Mouse (Mus musculus) embryonic facial prominence, embryonic 15.5 days (tissue): ENCODE measurements around the gene Clca4b. TPM values are rescaled to one million over a fixed set of nuclear protein-coding genes. Genes with fewer than 3 reads are reported as not detected.
"Not testable (repeated sequence)": the region's sequence is repeated elsewhere in the genome, so short reads cannot be mapped to it uniquely, and the experiment has no call there.

Experiments used
- ATAC-seq: fragments of 200-750 bp; cut with Nextera tagmentation; 2 replicates; pipeline ENCODE4 v1.8.0; 2017; ENCODE audit warnings: low read depth, moderate TSS enrichment; ENCODE audit not compliant: insufficient number of reproducible peaks, low FRiP score, low TSS enrichment
- H3K27ac ChIP-seq: fragments of 300-500 bp; sonication (generic); replicated peaks from 2 replicates; pipeline ENCODE4 v1.5.1; 2015; ENCODE audit warnings: mild to moderate bottlenecking, inconsistent platforms
- H3K27me3 ChIP-seq: fragments of 300-500 bp; sonication (generic); 2 replicates; pipeline ENCODE4 v1.6.1; 2015; ENCODE audit warnings: inconsistent platforms
- H3K36me3 ChIP-seq: fragments of 300-500 bp; sonication (generic); 2 replicates; pipeline ENCODE4 v1.6.1; 2015; ENCODE audit warnings: mild to moderate bottlenecking, inconsistent platforms
- H3K4me1 ChIP-seq: fragments of 300-500 bp; sonication (generic); 2 replicates; pipeline ENCODE4 v1.6.1; 2015; ENCODE audit warnings: inconsistent platforms
- H3K4me2 ChIP-seq: fragments of 300-500 bp; sonication (generic); replicated peaks from 2 replicates; pipeline ENCODE4 v1.6.1; 2015; ENCODE audit warnings: mild to moderate bottlenecking, inconsistent platforms
- H3K4me3 ChIP-seq: fragments of 300-500 bp; sonication (generic); replicated peaks from 2 replicates; pipeline ENCODE4 v1.5.1; 2015; ENCODE audit warnings: mild to moderate bottlenecking, inconsistent platforms
- H3K9ac ChIP-seq: fragments of 300-500 bp; sonication (generic); 2 replicates; pipeline ENCODE4 v1.6.1; 2015; ENCODE audit warnings: inconsistent platforms
- H3K9me3 ChIP-seq: fragments of 300-500 bp; sonication (generic); replicated peaks from 2 replicates; pipeline ENCODE4 v1.6.1; 2016; ENCODE audit warnings: inconsistent platforms
- WGBS: fragments of 180-500 bp; shearing (Covaris S2); methylation state at CpG from one replicate; pipeline ENCODE4 v1.1.7; 2015; 5-methylcytosine and 5-hydroxymethylcytosine counted together
- polyA plus RNA-seq: library from polyadenylated mRNA; unstranded; fragments of >200 nt; fragmentation: Nextera tagmentation; extraction: Ambion mirVana; gene quantifications from 2 replicates; pipeline ENCODE4 v1.2.1, GENCODE M21; 2015

Gene Clca4b
- polyA plus RNA-seq, 1 experiment from 2014 or later = not detected

- WGBS = 89% methylated on average over 2 of the region's 2 CpGs
- no peak for ATAC-seq
- no peaks in the 10 kb centered on the region for H3K36me3 ChIP-seq
- H3K27me3 ChIP-seq = no peaks in the 10 kb centered on the region
- no peaks in the 10 kb centered on the region for H3K9me3 ChIP-seq
- H3K4me3 ChIP-seq = no peak overlapping the region
- H3K4me1 ChIP-seq = no peaks in the 10 kb centered on the region
- no peak overlapping the region for H3K4me2 ChIP-seq
- H3K27ac ChIP-seq = no peak overlapping the region
- H3K9ac ChIP-seq = no peak overlapping the region
Measured at GRCm38 (mm10) chr3:144914014-144914413, 18.3 kb downstream of the Clca4b start.

- no peaks in the 10 kb centered on the region for H3K27me3 ChIP-seq
- no peak overlapping the region for H3K9ac ChIP-seq
- no peaks in the 10 kb centered on the region for H3K36me3 ChIP-seq
- no peak overlapping the region for H3K4me3 ChIP-seq
- no peak overlapping the region for H3K4me2 ChIP-seq
- no peaks in the 10 kb centered on the region for H3K4me1 ChIP-seq
- no peaks in the 10 kb centered on the region for H3K9me3 ChIP-seq
- no peak for ATAC-seq
- no peak overlapping the region for H3K27ac ChIP-seq
- WGBS = 76% methylated on average over 2 of the region's 2 CpGs
Measured at GRCm38 (mm10) chr3:144897042-144897678, 35.2 kb downstream of the Clca4b start.

DNA sequence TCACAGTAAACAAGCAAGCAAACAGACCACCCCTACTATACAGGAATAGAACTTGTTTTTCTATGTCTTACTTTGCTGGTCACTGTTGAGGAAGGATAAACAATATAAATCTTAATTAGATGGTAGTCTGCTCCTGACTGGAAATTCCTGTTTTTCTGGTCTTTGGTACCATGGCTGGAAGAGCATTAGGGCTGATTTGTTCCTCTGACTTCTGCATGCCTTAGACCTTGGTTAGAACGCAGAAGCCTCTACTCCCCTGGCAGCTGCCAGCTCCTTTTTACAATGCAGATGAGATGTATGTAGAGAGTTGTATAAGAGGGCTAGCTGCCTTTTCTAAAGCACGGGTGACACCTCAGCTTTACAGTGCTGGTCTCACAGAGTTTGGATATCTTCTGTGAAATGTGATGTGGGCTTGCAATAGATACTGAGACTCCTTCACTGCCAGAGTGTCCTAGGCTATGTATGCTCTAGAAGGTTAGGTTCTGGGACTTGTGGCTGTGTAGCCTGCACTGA lies 42.0 kb downstream of the Clca4b start:
- H3K9me3 ChIP-seq = no peaks in the 10 kb centered on the region
- no peak overlapping the region for H3K4me2 ChIP-seq
- no peaks in the 10 kb centered on the region for H3K36me3 ChIP-seq
- no peak for ATAC-seq
- H3K4me1 ChIP-seq = no peaks in the 10 kb centered on the region
- WGBS = 50% methylated on average over 2 of the region's 2 CpGs
- no peaks in the 10 kb centered on the region for H3K27me3 ChIP-seq
- no peak overlapping the region for H3K9ac ChIP-seq
- H3K4me3 ChIP-seq = no peak overlapping the region
- no peak overlapping the region for H3K27ac ChIP-seq

GRCm38 (mm10) chr3:144886957-144887356 lies 45.4 kb downstream of the Clca4b start:
- Histone ChIP-seq H3K4me1 (no peaks in the 10 kb centered on the region), H3K4me2 (no peak overlapping the region), H3K4me3 (no peak overlapping the region), H3K27ac (no peak overlapping the region), H3K27me3 (no peaks in the 10 kb centered on the region), H3K9ac (no peak overlapping the region), H3K36me3 (no peaks in the 10 kb centered on the region), H3K9me3 (no peaks in the 10 kb centered on the region)
- no peak for ATAC-seq

- not testable (repeated sequence) for H3K27me3 ChIP-seq, H3K4me1 ChIP-seq, H3K9ac ChIP-seq, ATAC-seq, H3K27ac ChIP-seq, H3K9me3 ChIP-seq, H3K4me2 ChIP-seq, H3K36me3 ChIP-seq, H3K4me3 ChIP-seq
- 24% methylated on average over 4 of the region's 4 CpGs for WGBS
Measured at GRCm38 (mm10) chr3:144872012-144872411, 60.3 kb downstream of the Clca4b start.

Other genes with a start within 250 kb of the Clca4b start
- gene Sh3glb1, start 212.2 kb downstream of the Clca4b start, polyA plus RNA-seq = 130 and 132 TPM in 2 replicates
- gene Clca3a1, start 171.6 kb downstream of the Clca4b start, polyA plus RNA-seq = 1.4 and 2.5 TPM in 2 replicates
- 1.2 and 1.7 TPM in 2 replicates for gene Clca3a2, start 113.0 kb downstream of the Clca4b start, polyA plus RNA-seq
- gene Clca3b, start 83.2 kb downstream of the Clca4b start, polyA plus RNA-seq = 0.05 and 0.09 TPM in 2 replicates
- 0.11 TPM in 1 of 2 replicates, not detected in the other for gene Clca4a, start 42.5 kb upstream of the Clca4b start, polyA plus RNA-seq
- gene Clca1, start 100.2 kb upstream of the Clca4b start, polyA plus RNA-seq = 0.05 and 0.08 TPM in 2 replicates
- gene Clca2, start 166.9 kb upstream of the Clca4b start, polyA plus RNA-seq = 1.7 and 1.9 TPM in 2 replicates
- gene Odf2l, start 186.1 kb upstream of the Clca4b start, polyA plus RNA-seq = 15.3 and 18.1 TPM in 2 replicates